In the genomic region with DNA sequence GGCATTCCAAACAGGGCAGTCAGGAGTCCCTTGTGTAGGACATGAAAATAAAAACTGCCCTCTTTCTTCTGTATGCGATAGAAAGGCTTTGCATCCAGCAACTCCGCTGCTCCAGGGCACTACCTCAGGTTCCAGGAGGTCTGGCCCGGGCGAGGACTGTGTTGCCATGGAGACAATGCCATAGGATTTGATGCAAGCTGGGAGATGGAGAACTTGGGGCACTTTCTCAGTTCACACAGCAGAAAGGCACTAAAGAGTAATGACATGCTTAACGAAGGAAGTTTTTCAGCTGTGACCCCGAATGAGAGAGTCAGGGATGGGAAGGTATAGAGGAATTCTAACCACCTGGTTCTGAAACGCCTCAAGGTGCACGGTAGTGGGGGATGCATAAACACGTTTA, we compare ENCODE assay signal across 10 mouse cellular contexts. TPM values are rescaled to one million over a fixed set of nuclear protein-coding genes. Genes with fewer than 3 reads are reported as not detected.
DNase-seq lines count a peak whose midpoint lies in the region; ATAC-seq and TF ChIP-seq lines count a peak whose summit lies in the region.
"Had no signal": no experiment of that assay in that cellular context is flagged by ENCODE, and none has a peak within 500 bp of the region (broad histone marks: within the 10 kb centered on the region; RNA-seq: fewer than 3 reads in every experiment).

No protein-coding gene starts in this region.

- WGBS in lung, embryonic 15.5 days: 24% methylated on average over 9 of the region's 9 CpGs
- WGBS in hindbrain, postnatal 0 days: 18% methylated on average over 9 of the region's 9 CpGs

- H3K9me3 ChIP-seq in lung, embryonic 15.5 days: no peaks in the 10 kb centered on the region
- no peaks in the 10 kb centered on the region for H3K9me3 ChIP-seq in hindbrain, postnatal 0 days (ENCODE audit: low read length)

- H3K27ac ChIP-seq in lung, embryonic 15.5 days: no peak overlapping the region
- H3K27ac ChIP-seq in hindbrain, postnatal 0 days: no peak overlapping the region

- H3K4me3 ChIP-seq in lung, embryonic 15.5 days: no peak overlapping the region
- peak overlapping the region; percentile 64 for H3K4me3 ChIP-seq in hindbrain, postnatal 0 days (ENCODE audit: low read length)

- peaks cover 26% of the 10 kb centered on the region for H3K27me3 ChIP-seq in lung, embryonic 15.5 days
- H3K27me3 ChIP-seq in hindbrain, postnatal 0 days (ENCODE audit: insufficient read depth, low read length): no peaks in the 10 kb centered on the region

- H3K4me1 ChIP-seq in lung, embryonic 15.5 days: peaks cover 10% of the 10 kb centered on the region
- H3K4me1 ChIP-seq in hindbrain, postnatal 0 days (ENCODE audit: insufficient read depth, low read length): no peaks in the 10 kb centered on the region

- H3K9ac ChIP-seq in lung, embryonic 15.5 days: no peak overlapping the region
- no peak overlapping the region for H3K9ac ChIP-seq in hindbrain, postnatal 0 days (replicated peaks; ENCODE audit: low read length)

- ATAC-seq in lung, embryonic 15.5 days (ENCODE audit: borderline replicate concordance, extremely low read depth, low FRiP score, low TSS enrichment): no peak
- ATAC-seq in hindbrain, postnatal 0 days: 0 out of 2 replicates have a peak, but pooled peaks have one; percentile 21
- no peak for ATAC-seq in activated CD4-positive, CD25-positive, alpha-beta regulatory T cell, adult 4 months

- TF ChIP-seq CTCF in hindbrain, postnatal 0 days (IDR thresholded peaks at IDR 0.05; ENCODE audit: low read depth): no peak

- H3K36me3 ChIP-seq in lung, embryonic 15.5 days: no peaks in the 10 kb centered on the region
- H3K36me3 ChIP-seq in hindbrain, postnatal 0 days (ENCODE audit: insufficient read depth, low read length): no peaks in the 10 kb centered on the region

- DNase-seq in lung, postnatal 10 days: no peak
- DNase-seq in cerebellum, postnatal 25 days: peak; percentile 48 to 65
- peak; percentile 39 for DNase-seq in hindbrain, postnatal 0 days (ENCODE audit: low spot score)
- DNase-seq in retina, postnatal 1 day: peak; percentile 41
- DNase-seq in adrenal gland, postnatal 36 days: no peak
- no peak for DNase-seq in ovary, postnatal 10 days (ENCODE audit: low spot score)

- peak overlapping the region; percentile 99; the same call in 1 of the 2 replicates for H3K4me2 ChIP-seq in lung, embryonic 15.5 days
- H3K4me2 ChIP-seq in hindbrain, postnatal 0 days (ENCODE audit: low read depth, low read length): peak overlapping the region; percentile 98

RNA-seq across cellular contexts. Expression of a gene that starts 1.8 kb away (rescaled TPM):
- polyA plus RNA-seq in lung, embryonic 15.5 days (2015; fragmentation: Nextera tagmentation; extraction: Ambion mirVana): 0.20 and 0.33 TPM in 2 replicates
- 36.1 and 44.3 TPM in 2 replicates for total RNA-seq in hindbrain, postnatal 0 days (2014; rRNA removed)
- 21.8 and 22.5 TPM in 2 replicates for polyA plus RNA-seq in hindbrain, postnatal 0 days (2015; fragmentation: Nextera tagmentation; extraction: Ambion mirVana)
- total RNA-seq in adrenal gland, postnatal 36 days (2021): 1 to 10 TPM; 6.4 to 7.6 TPM
- polyA plus RNA-seq in activated CD4-positive, CD25-positive, alpha-beta regulatory T cell, adult 4 months (2017; shearing (Covaris generic)): 10 to 100 TPM; 21.3 to 30.8 TPM
- total RNA-seq: common myeloid progenitor, adult 5-6 weeks had no signal
- polyA plus RNA-seq: heart, embryonic 14.5 days had no signal

RNA-seq across cellular contexts. Expression of a gene that starts 15.8 kb away (rescaled TPM):
- 28.4 and 33.5 TPM in 2 replicates for polyA plus RNA-seq in lung, embryonic 15.5 days (2015; fragmentation: Nextera tagmentation; extraction: Ambion mirVana)
- 8.1 and 9.7 TPM in 2 replicates for total RNA-seq in hindbrain, postnatal 0 days (2014; rRNA removed)
- 9.0 and 9.6 TPM in 2 replicates for polyA plus RNA-seq in hindbrain, postnatal 0 days (2015; fragmentation: Nextera tagmentation; extraction: Ambion mirVana)
- 10 to 100 TPM; 22.8 to 25.2 TPM for total RNA-seq in adrenal gland, postnatal 36 days (2021)
- 10 to 100 TPM; 17.8 to 22.0 TPM for polyA plus RNA-seq in activated CD4-positive, CD25-positive, alpha-beta regulatory T cell, adult 4 months (2017; shearing (Covaris generic))

Comparison
In these comparisons a context has a peak if more than half of its experiments do, and no peak if none do; other contexts are left out.
1. DNase-seq: peak in cerebellum, postnatal 25 days (2 of 2), hindbrain, postnatal 0 days (single experiment) and retina, postnatal 1 day (single experiment); none in lung, postnatal 10 days (single experiment), adrenal gland, postnatal 36 days (0 of 2) and ovary, postnatal 10 days (single experiment).
2. RNA of a gene that starts 1.8 kb away (polyA plus RNA-seq): 21.3 to 30.8 TPM in activated CD4-positive, CD25-positive, alpha-beta regulatory T cell, adult 4 months and 21.8 to 22.5 TPM in hindbrain, postnatal 0 days; 0.20 to 0.33 TPM in lung, embryonic 15.5 days; every median in the first group is over 10 times any median in the second.